Comparison of ENCODE assay signal across 8 mouse cellular contexts in genomic region chr10:115362623-115362964, GRCm38 (mm10). TPM values are rescaled to one million over a fixed set of nuclear protein-coding genes. Genes with fewer than 3 reads are reported as not detected.
DNase-seq lines count a peak whose midpoint lies in the region; ATAC-seq and TF ChIP-seq lines count a peak whose summit lies in the region.

No protein-coding gene starts in this region.

- H3ac ChIP-seq in myocyte (ENCODE audit: control insufficient read depth, insufficient read length) = no peak overlapping the region

- H3K79me2 ChIP-seq in myocyte (ENCODE audit: control insufficient read depth, insufficient read depth) = no peaks in the 10 kb centered on the region

- peak overlapping the region; percentile 72 for H3K4me2 ChIP-seq in embryonic facial prominence, embryonic 13.5 days
- H3K4me2 ChIP-seq in intestine, embryonic 16.5 days (ENCODE audit: low read depth, low read length) = peak overlapping the region; percentile 56
- H3K4me2 ChIP-seq in myocyte (ENCODE audit: low read depth) = peak overlapping the region; percentile 96

- no peaks in the 10 kb centered on the region for H3K36me3 ChIP-seq in embryonic facial prominence, embryonic 13.5 days
- no peaks in the 10 kb centered on the region for H3K36me3 ChIP-seq in intestine, embryonic 16.5 days (ENCODE audit: control insufficient read depth, insufficient read depth, low read length)
- no peaks in the 10 kb centered on the region for H3K36me3 ChIP-seq in myocyte (ENCODE audit: control insufficient read depth, insufficient read depth)

- H3K27me3 ChIP-seq in embryonic facial prominence, embryonic 13.5 days = no peaks in the 10 kb centered on the region
- no peaks in the 10 kb centered on the region for H3K27me3 ChIP-seq in intestine, embryonic 16.5 days (replicated peaks; ENCODE audit: control insufficient read depth, insufficient read depth, low read length)
- no peaks in the 10 kb centered on the region for H3K27me3 ChIP-seq in myocyte (ENCODE audit: control insufficient read depth, insufficient read depth, insufficient read length)

- peaks cover 16% of the 10 kb centered on the region for H3K4me1 ChIP-seq in embryonic facial prominence, embryonic 13.5 days
- H3K4me1 ChIP-seq in intestine, embryonic 16.5 days (ENCODE audit: control insufficient read depth, insufficient read depth, low read length) = peaks cover 4% of the 10 kb centered on the region

- intact Hi-C loops in left cerebral cortex, adult 2 months (cut with DNase I) = loop anchor here (1.0 kb wide), 1 partner anchor 22 kb away; the partner anchor contains the start of genes Thap2 and Zfc3h1

- H3K4me3 ChIP-seq in left cerebral cortex, adult 2 months = peak overlapping the region; percentile 66
- H3K4me3 ChIP-seq in embryonic facial prominence, embryonic 13.5 days = peak overlapping the region; percentile 63
- H3K4me3 ChIP-seq in intestine, embryonic 16.5 days (ENCODE audit: low read length) = peak overlapping the region; percentile 52
- peak overlapping the region; percentile 44 for H3K4me3 ChIP-seq in myocyte

- peak overlapping the region; percentile 90 for H3K27ac ChIP-seq in left cerebral cortex, adult 2 months
- H3K27ac ChIP-seq in embryonic facial prominence, embryonic 13.5 days = peak overlapping the region; percentile 94
- peak overlapping the region; percentile 92 for H3K27ac ChIP-seq in intestine, embryonic 16.5 days (ENCODE audit: low read length)

- ATAC-seq in embryonic facial prominence, embryonic 13.5 days (ENCODE audit: insufficient number of reproducible peaks, insufficient read depth, low FRiP score, low TSS enrichment, low read depth) = no peak
- peak; percentile 30 for ATAC-seq in intestine, embryonic 16.5 days

- no peak for TF ChIP-seq POLR2A in myocyte (IDR thresholded peaks at IDR 0.05; ENCODE audit: insufficient read length, low read depth)

- no peaks in the 10 kb centered on the region for H3K9me3 ChIP-seq in embryonic facial prominence, embryonic 13.5 days
- H3K9me3 ChIP-seq in intestine, embryonic 16.5 days (ENCODE audit: control insufficient read depth, low read length) = no peaks in the 10 kb centered on the region

- no peak for TF ChIP-seq CTCF in left cerebral cortex, adult 2 months (IDR thresholded peaks at IDR 0.05)

- peak overlapping the region; percentile 73 for H3K9ac ChIP-seq in embryonic facial prominence, embryonic 13.5 days
- peak overlapping the region; percentile 65 for H3K9ac ChIP-seq in intestine, embryonic 16.5 days (ENCODE audit: low read depth, low read length)

- WGBS in embryonic facial prominence, embryonic 13.5 days = 9% methylated on average over 9 of the region's 9 CpGs
- WGBS in intestine, embryonic 16.5 days = 5% methylated on average over 9 of the region's 9 CpGs

- no peak for DNase-seq in left cerebral cortex, adult 2 months (ENCODE audit: extremely low spot score in 1 of 2, low spot score in 2 of 2)
- no peak for DNase-seq in left cerebral cortex, adult 9 months (ENCODE audit: low spot score in 2 of 2)
- DNase-seq in right cerebral cortex, adult 18-20 months = no peak
- DNase-seq in spleen, postnatal 14 days (ENCODE audit: low spot score in 2 of 2) = no peak
- DNase-seq in cerebellum, adult 8-10 months = no peak

TF ChIP-seq in myocyte, 11 proteins besides CTCF, POLR2A, EP300 and RAD21:
- TF ChIP-seq E2F4 (IDR thresholded peaks at IDR 0.05; ENCODE audit: insufficient read depth) (no peak), REST (IDR thresholded peaks at IDR 0.05; ENCODE audit: insufficient read depth, insufficient read length) (no peak), TCF12 (IDR thresholded peaks at IDR 0.05; ENCODE audit: insufficient read depth, poor library complexity, severe bottlenecking) (no peak), MAX (IDR thresholded peaks at IDR 0.05; ENCODE audit: low read depth) (no peak), SRF (IDR thresholded peaks at IDR 0.05; ENCODE audit: control insufficient read depth, insufficient read length, low read depth) (no peak), USF1 (IDR thresholded peaks at IDR 0.05; ENCODE audit: low read depth) (no peak), POLR2AphosphoS2 (IDR thresholded peaks at IDR 0.05; ENCODE audit: insufficient read length, low read depth) (no peak), MYOD1 (IDR thresholded peaks at IDR 0.05; ENCODE audit: control insufficient read depth in 1 of 3, insufficient read length in 2 of 3, low read depth in 2 of 3) (no peak), CEBPB (IDR thresholded peaks at IDR 0.05; ENCODE audit: insufficient read depth, poor library complexity, severe bottlenecking) (no peak)

RNA-seq across cellular contexts. Expression of gene Tmem19, which starts 0.3 kb away (rescaled TPM):
- 10 to 100 TPM; 38.3 to 40.2 TPM for total RNA-seq in left cerebral cortex, adult 2 months (2021)
- polyA plus RNA-seq in embryonic facial prominence, embryonic 13.5 days (2015; fragmentation: Nextera tagmentation; extraction: Ambion mirVana) = 25.6 and 27.3 TPM in 2 replicates
- 35.2 and 43.4 TPM in 2 replicates for polyA plus RNA-seq in intestine, embryonic 16.5 days (2015; fragmentation: Nextera tagmentation; extraction: Ambion mirVana)
- 18.0 TPM for polyA plus RNA-seq in myocyte (2012; fragmentation: generic; extraction: Trizol)

RNA-seq across cellular contexts. Expression of gene Thap2, which starts 21.6 kb away (rescaled TPM):
- total RNA-seq in left cerebral cortex, adult 2 months (2021) = 10 to 100 TPM; 13.0 to 14.5 TPM
- 31.3 and 35.1 TPM in 2 replicates for polyA plus RNA-seq in embryonic facial prominence, embryonic 13.5 days (2015; fragmentation: Nextera tagmentation; extraction: Ambion mirVana)
- 18.6 and 22.6 TPM in 2 replicates for polyA plus RNA-seq in intestine, embryonic 16.5 days (2015; fragmentation: Nextera tagmentation; extraction: Ambion mirVana)
- polyA plus RNA-seq in myocyte (2012; fragmentation: generic; extraction: Trizol) = 5.8 TPM

RNA-seq across cellular contexts. Expression of gene Zfc3h1, which starts 22.2 kb away (rescaled TPM):
- total RNA-seq in left cerebral cortex, adult 2 months (2021) = 10 to 100 TPM; 54.6 to 61.2 TPM
- 23.3 and 23.8 TPM in 2 replicates for polyA plus RNA-seq in embryonic facial prominence, embryonic 13.5 days (2015; fragmentation: Nextera tagmentation; extraction: Ambion mirVana)
- polyA plus RNA-seq in intestine, embryonic 16.5 days (2015; fragmentation: Nextera tagmentation; extraction: Ambion mirVana) = 11.5 and 15.0 TPM in 2 replicates
- 9.0 TPM for polyA plus RNA-seq in myocyte (2012; fragmentation: generic; extraction: Trizol)

RNA-seq across cellular contexts. Expression of gene Rab21, which starts 47.2 kb away (rescaled TPM):
- total RNA-seq in left cerebral cortex, adult 2 months (2021) = 10 to 100 TPM; 53.1 to 57.6 TPM
- polyA plus RNA-seq in embryonic facial prominence, embryonic 13.5 days (2015; fragmentation: Nextera tagmentation; extraction: Ambion mirVana) = 4.3 and 6.0 TPM in 2 replicates
- 4.7 and 5.1 TPM in 2 replicates for polyA plus RNA-seq in intestine, embryonic 16.5 days (2015; fragmentation: Nextera tagmentation; extraction: Ambion mirVana)
- 16.9 TPM for polyA plus RNA-seq in myocyte (2012; fragmentation: generic; extraction: Trizol)
